Mouse (Mus musculus): Measurements from ENCODE around the gene Abhd14b. TPM values are rescaled to one million over a fixed set of nuclear protein-coding genes. Genes with fewer than 3 reads are reported as not detected.

Abhd14b gene
- total and polyA plus RNA-seq, 3 experiments = 3.4 to 6.5 TPM; not detected in 1

GRCm38 (mm10) chr9:106459946-106460345, 12.7 kb downstream of the Abhd14b start:
- Histone ChIP-seq H3K79me2 (ENCODE audit: control insufficient read depth, insufficient read depth, low read length, poor library complexity) (no peaks in the 10 kb centered on the region), H3K36me3 (ENCODE audit: control insufficient read depth in 1 of 2, insufficient read depth in 2 of 2, low read length in 2 of 2) (no peaks in the 10 kb centered on the region), H3K4me1 (ENCODE audit: control insufficient read depth in 1 of 2, insufficient read depth in 2 of 2, low read length in 2 of 2) (no peaks in the 10 kb centered on the region), H3K27ac (ENCODE audit: control insufficient read depth, low read depth, low read length) (no peak overlapping the region), H3K9ac (ENCODE audit: control insufficient read depth, low read depth, low read length, poor library complexity, severe bottlenecking) (no peak overlapping the region), H3K4me3 (ENCODE audit: control insufficient read depth in 1 of 2, insufficient read depth in 1 of 2, low read depth in 2 of 2, low read length in 2 of 2) (no peak overlapping the region), H3K9me3 (replicated peaks; ENCODE audit: insufficient read depth, low read length) (no peaks in the 10 kb centered on the region), H3K27me3 (ENCODE audit: control insufficient read depth in 1 of 2, insufficient read depth in 2 of 2, low read length in 2 of 2) (no peaks in the 10 kb centered on the region)
- no peak for DNase-seq (ENCODE audit: low read depth, low spot score)
- no peak for TF ChIP-seq BHLHE40 (IDR thresholded peaks at IDR 0.05; ENCODE audit: borderline replicate concordance, low read depth, low read length)
- no peak for TF ChIP-seq CHD2 (IDR thresholded peaks at IDR 0.05; ENCODE audit: low read length)
- TF ChIP-seq NELFE (IDR thresholded peaks at IDR 0.05; ENCODE audit: low read depth, low read length) = no peak
- TF ChIP-seq ETS1 (IDR thresholded peaks at IDR 0.05; ENCODE audit: low read depth, low read length) = no peak
- no peak for TF ChIP-seq USF2 (IDR thresholded peaks at IDR 0.05; ENCODE audit: borderline replicate concordance in 1 of 2, insufficient read depth in 1 of 2, low read depth in 1 of 2, low read length in 2 of 2)
- TF ChIP-seq CHD1 (IDR thresholded peaks at IDR 0.05; ENCODE audit: low read depth, low read length) = no peak
- no peak for TF ChIP-seq ZC3H11A (IDR thresholded peaks at IDR 0.05; ENCODE audit: low read depth, low read length)
- TF ChIP-seq HCFC1 (IDR thresholded peaks at IDR 0.05; ENCODE audit: low read depth, low read length) = no peak
- TF ChIP-seq MXI1 (IDR thresholded peaks at IDR 0.05; ENCODE audit: low read depth, low read length) = no peak
- TF ChIP-seq USF1 (IDR thresholded peaks at IDR 0.05; ENCODE audit: low read depth, low read length) = no peak

DNA sequence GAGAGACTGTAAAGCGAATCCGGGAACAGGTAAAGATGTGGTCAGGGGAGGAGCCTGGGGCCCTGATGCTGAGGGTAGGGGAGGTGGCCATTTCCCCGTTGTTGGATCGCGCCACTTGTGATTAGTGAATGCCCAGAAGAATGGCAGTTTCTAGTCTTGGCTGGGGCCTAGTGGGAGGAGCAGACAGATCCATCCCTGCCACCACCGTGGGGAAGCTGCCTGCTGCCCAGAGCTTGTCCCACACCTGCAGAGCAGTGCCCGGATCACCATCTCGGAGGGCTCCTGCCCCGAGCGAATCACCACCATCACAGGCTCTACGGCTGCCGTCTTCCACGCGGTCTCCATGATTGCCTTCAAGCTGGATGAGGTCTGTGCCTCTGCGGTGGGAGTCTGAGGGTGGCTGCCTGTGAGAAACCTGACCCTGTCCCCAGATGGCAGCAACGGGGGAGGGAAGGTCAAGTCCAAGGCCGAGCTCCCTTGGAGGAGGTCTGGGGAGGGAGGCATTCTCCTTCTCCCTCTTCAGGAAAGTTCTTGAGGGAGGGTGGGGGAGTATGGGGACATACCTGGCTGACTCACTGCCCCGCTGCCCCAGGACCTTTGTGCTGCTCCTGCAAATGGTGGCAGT, 13.3 kb downstream of the Abhd14b start:
- Histone ChIP-seq H3K36me3 (ENCODE audit: control insufficient read depth in 1 of 2, insufficient read depth in 2 of 2, low read length in 2 of 2) (no peaks in the 10 kb centered on the region), H3K79me2 (ENCODE audit: control insufficient read depth, insufficient read depth, low read length, poor library complexity) (no peaks in the 10 kb centered on the region), H3K27ac (ENCODE audit: control insufficient read depth, low read depth, low read length) (no peak overlapping the region), H3K4me1 (ENCODE audit: control insufficient read depth in 1 of 2, insufficient read depth in 2 of 2, low read length in 2 of 2) (no peaks in the 10 kb centered on the region), H3K9me3 (replicated peaks; ENCODE audit: insufficient read depth, low read length) (no peaks in the 10 kb centered on the region), H3K27me3 (ENCODE audit: control insufficient read depth in 1 of 2, insufficient read depth in 2 of 2, low read length in 2 of 2) (no peaks in the 10 kb centered on the region), H3K4me3 (ENCODE audit: control insufficient read depth in 1 of 2, insufficient read depth in 1 of 2, low read depth in 2 of 2, low read length in 2 of 2) (no peak overlapping the region), H3K9ac (ENCODE audit: control insufficient read depth, low read depth, low read length, poor library complexity, severe bottlenecking) (no peak overlapping the region)
- DNase-seq (ENCODE audit: low read depth, low spot score) = no peak
- TF ChIP-seq EP300 (IDR thresholded peaks at IDR 0.05; ENCODE audit: low read depth in 1 of 2, low read length in 2 of 2) (no peak), UBTF (IDR thresholded peaks at IDR 0.05; ENCODE audit: borderline replicate concordance, insufficient read depth, low read depth, low read length) (no peak), KAT2A (conservative IDR thresholded peaks at IDR 0.05; ENCODE audit: low read depth, low read length) (no peak), TCF12 (IDR thresholded peaks at IDR 0.05; ENCODE audit: low read depth, low read length) (no peak), MAX (IDR thresholded peaks at IDR 0.05; ENCODE audit: low read length) (no peak), POLR2A (IDR thresholded peaks at IDR 0.05; ENCODE audit: control insufficient read depth in 1 of 2, insufficient read depth in 1 of 2, low read depth in 1 of 2, low read length in 2 of 2, poor library complexity in 1 of 2) (no peak), ETS1 (IDR thresholded peaks at IDR 0.05; ENCODE audit: low read depth, low read length) (no peak), NELFE (IDR thresholded peaks at IDR 0.05; ENCODE audit: low read depth, low read length) (no peak), RCOR1 (IDR thresholded peaks at IDR 0.05; ENCODE audit: low read depth, low read length) (no peak), USF1 (IDR thresholded peaks at IDR 0.05; ENCODE audit: low read depth, low read length) (no peak), HCFC1 (IDR thresholded peaks at IDR 0.05; ENCODE audit: low read depth, low read length) (no peak), ZNF384 (IDR thresholded peaks at IDR 0.05; ENCODE audit: low read depth, low read length) (no peak), CTCF (IDR thresholded peaks at IDR 0.05 in 2 of 3, conservative IDR thresholded peaks at IDR 0.05 in 1 of 3; ENCODE audit: control insufficient read depth in 1 of 3, insufficient read depth in 1 of 3, low read depth in 2 of 3, low read length in 3 of 3, poor library complexity in 1 of 3, severe bottlenecking in 1 of 3) (no peak)

Measured in MEL (cell line).